Mouse (Mus musculus) mesoderm, embryonic 11.5 days (tissue): ENCODE data around the gene Ttl.

Experiments used
- DNase-seq: peaks from one replicate; pipeline ENCODE4 v3.0.0-alpha.2; 2012; ENCODE audit warnings: low read depth, low spot score

The Ttl gene

GRCm38 (mm10) chr2:129065437-129066282, at the start of gene Ttl:
Gene Ttl, plus strand, starts transcription at chr2:129065942.
- DNase-seq, result peak; percentile 72

DNA sequence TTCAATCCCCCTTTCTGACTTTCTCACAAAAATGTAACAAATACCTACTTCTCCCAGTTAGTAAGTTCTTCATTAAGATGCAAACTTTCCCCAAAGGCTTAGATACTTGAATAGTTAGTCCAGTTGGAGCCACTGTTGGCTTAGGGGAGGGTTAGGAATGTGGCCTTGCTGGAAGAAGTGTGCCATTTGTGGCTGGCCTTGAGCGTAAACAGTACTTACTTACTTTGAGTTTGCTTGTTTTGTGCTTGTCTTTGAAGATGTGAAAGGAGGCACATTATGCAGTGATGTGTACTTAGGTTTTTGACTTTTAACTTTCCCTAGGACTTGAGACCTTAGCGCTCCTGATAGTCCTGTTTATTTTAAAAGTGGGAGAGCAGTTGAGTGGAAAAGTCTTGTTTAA, 45.6 kb upstream of the Ttl start:
- no peak for DNase-seq

DNA sequence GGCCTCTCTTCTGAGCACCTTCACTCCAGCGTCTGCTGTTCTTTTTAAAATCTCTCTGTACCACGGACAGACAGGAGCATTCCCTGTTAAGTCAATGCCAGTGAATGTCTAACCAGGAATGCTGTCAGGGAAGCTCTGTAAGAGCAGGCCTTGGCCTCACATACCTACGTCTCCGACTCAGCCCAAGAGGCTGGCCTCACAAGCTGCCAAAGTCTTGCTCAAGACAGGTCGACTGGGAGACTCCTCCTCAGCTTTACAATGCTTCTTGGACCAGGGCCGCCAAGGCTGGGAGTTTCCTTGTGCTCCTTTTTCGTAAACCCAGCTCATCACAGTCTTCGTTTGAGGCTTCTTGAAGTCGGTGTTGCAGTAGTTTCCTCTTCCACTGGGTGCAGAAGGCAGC, 40.9 kb upstream of the Ttl start:
- no peak for DNase-seq

DNA sequence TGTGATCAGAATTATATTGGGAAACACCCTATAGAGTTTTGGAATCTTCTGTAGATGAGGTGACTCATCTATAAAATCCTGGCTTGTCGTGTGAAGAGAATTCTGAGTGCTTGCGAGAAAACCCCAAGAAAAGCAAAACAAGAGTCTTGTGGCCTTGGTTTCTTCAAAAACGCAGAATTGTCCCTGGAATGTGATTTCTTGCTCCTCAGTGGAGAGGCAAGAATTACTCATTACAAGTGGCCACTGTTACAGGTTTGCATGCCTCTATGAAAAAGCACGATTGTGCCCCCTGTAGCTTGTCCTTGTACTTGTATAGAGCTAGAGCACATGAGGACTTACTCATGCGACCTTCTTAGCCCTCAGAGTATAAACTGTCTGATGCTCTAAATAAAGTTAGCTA, 30.4 kb upstream of the Ttl start:
- DNase-seq, result no peak

GRCm38 (mm10) chr2:129038426-129038936, 27.3 kb upstream of the Ttl start:
- peak; percentile 12 for DNase-seq

GRCm38 (mm10) chr2:129038937-129039631, 26.7 kb upstream of the Ttl start:
- peak; percentile 54 for DNase-seq

DNA sequence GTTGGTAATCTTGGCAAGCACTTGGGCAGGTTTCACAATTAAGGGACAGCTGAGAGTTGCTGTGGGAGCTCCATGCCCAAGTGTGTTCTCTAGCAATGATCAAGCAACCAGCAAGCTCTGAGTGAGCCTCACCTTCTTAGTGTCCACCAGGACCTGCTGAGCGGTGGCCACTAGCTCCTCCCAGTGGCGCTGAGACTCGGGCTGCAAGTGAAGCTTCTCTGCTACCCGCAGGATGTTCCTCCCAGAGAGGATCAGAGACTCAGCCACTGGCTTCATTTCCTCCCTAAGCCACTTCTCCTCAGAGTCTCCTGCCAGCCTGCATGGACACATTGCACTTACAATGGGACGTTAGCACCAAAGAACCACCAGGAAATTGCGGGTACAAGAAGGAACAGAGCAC, 25.2 kb upstream of the Ttl start:
- no peak for DNase-seq

- DNase-seq, result no peak
Measured at GRCm38 (mm10) chr2:129046172-129046845, 19.4 kb upstream of the Ttl start.

GRCm38 (mm10) chr2:129046846-129047196, 18.9 kb upstream of the Ttl start:
- no peak for DNase-seq

GRCm38 (mm10) chr2:129047811-129048210, 17.9 kb upstream of the Ttl start, which contains the start of gene Vinac1:
Gene Vinac1, minus strand, starts transcription at chr2:129048172.
- no peak for DNase-seq

GRCm38 (mm10) chr2:129052451-129052983, 13.2 kb upstream of the Ttl start:
- DNase-seq, result no peak

DNA sequence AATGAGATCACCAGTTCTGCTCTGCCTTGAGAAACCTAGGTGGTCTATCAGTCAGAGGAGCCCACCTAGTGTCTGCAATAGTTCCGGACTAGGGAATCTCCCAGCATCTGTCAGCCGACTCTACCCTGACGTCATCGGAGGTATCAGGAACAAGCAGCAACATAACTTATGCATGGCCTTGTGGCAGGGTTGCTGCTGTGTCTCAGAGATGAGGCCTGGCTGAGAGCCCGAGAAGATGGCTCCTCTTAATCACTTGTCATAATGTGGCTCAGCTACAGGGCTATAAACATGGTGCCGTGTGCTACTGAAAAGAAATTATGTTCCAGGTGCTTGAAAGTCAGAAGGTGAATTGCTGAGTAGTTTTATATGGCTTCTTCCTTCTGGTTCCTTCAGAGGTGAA, 10.0 kb upstream of the Ttl start:
- DNase-seq, result no peak

GRCm38 (mm10) chr2:129056597-129056996, 9.1 kb upstream of the Ttl start:
- DNase-seq, result no peak

- DNase-seq, result no peak
Measured at GRCm38 (mm10) chr2:129057256-129057655, 8.5 kb upstream of the Ttl start.

DNA sequence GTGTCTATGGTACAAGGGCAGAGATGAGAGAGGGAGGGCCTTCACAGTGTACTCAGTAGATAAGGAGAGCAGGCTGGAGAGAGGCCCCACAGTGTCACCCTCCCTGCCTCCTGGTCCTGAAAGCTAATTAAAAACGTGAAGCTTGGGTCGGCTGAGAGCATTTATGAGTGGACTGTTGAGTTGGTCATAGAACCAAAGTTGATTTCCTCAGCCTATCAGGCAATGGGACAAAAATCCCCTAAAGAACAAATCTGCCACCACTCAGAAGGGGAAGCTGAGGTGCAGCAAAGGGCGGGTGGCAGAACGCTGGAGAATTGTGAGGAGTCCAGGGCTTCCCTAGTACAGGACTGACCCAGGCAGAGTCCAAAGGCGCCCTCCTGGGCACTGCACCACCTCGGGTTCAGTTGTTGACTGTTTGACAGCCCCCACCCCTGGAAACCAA, 7.8 kb upstream of the Ttl start:
- DNase-seq, result no peak

GRCm38 (mm10) chr2:129061456-129062059, 4.2 kb upstream of the Ttl start:
- no peak for DNase-seq

GRCm38 (mm10) chr2:129066326-129066725, 584 bp downstream of the Ttl start:
- DNase-seq, result peak; percentile 67

- no peak for DNase-seq
Measured at GRCm38 (mm10) chr2:129070296-129070695, 4.6 kb downstream of the Ttl start.

DNA sequence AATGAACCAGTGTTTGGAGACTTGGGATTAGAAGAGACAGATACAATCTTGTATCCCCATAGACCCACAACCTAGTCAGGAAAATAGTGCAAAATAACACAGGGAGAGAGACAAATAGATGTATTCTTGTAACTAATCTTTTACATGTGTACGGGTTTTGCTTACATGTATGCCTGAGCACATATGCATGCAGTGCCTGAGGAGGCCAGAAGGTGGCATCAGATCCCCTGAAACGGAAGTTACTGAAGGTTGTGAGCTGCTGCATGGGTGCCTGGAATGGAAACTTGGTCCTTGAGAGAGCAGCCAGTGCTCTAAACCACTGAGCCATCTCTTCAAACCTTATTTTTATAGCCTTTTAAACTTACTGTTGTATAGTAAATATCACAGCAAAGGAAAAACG, 12.6 kb downstream of the Ttl start:
- no peak for DNase-seq

GRCm38 (mm10) chr2:129079194-129079593, 13.5 kb downstream of the Ttl start:
- no peak for DNase-seq

DNA sequence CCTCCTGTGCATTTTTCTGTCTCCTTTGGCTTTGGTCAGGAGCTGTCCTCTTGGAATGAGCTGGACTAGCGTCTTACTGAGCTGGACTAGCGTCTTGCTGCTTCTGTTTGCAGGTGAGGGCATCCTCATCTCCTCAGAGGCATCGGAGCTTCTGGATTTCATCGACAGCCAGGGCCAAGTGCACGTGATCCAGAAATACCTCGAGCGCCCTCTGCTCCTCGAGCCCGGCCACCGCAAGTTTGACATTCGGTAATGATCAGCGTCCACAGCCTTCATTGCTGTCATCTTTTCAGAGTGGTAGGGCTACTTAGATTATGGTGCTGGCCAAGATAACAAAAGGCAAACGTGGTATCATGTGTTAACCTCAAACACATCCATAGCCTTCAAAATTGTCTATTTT, 15.4 kb downstream of the Ttl start:
- DNase-seq, result no peak

- DNase-seq, result no peak
Measured at GRCm38 (mm10) chr2:129083514-129083913, 17.8 kb downstream of the Ttl start.
